Mouse (Mus musculus): ENCODE data around the gene Aim2. TPM values are rescaled to one million over a fixed set of nuclear protein-coding genes. Genes with fewer than 3 reads are reported as not detected.
"Not testable (repeated sequence)": the region's sequence is repeated elsewhere in the genome, so short reads cannot be mapped to it uniquely, and the experiment has no call there.

The Aim2 gene
- total RNA-seq (2021), result 1 to 10 TPM in 1 of 2 experiments, under 1 TPM in 1; 0.91 to 1.2 TPM
- long read RNA-seq, experiment 1, result 0 reads
- long read RNA-seq, experiment 2, result 0 reads

GRCm38 (mm10) chr1:173350372-173350957, at the start of gene Aim2:
Gene Aim2, plus strand, starts transcription at chr1:173350879.
- no peak for DNase-seq
- intact Hi-C loops (cut with DNase I), result no loop called here

GRCm38 (mm10) chr1:173302795-173303194, 47.9 kb upstream of the Aim2 start:
- intact Hi-C loops (cut with DNase I); DNase-seq: not testable (repeated sequence)

GRCm38 (mm10) chr1:173313535-173314050, 37.1 kb upstream of the Aim2 start:
- DNase-seq; intact Hi-C loops (cut with DNase I): not testable (repeated sequence)

- intact Hi-C loops (cut with DNase I), result no loop called here
- no peak for DNase-seq
Observed at GRCm38 (mm10) chr1:173315725-173316124, 35.0 kb upstream of the Aim2 start.

GRCm38 (mm10) chr1:173317925-173318477, 32.7 kb upstream of the Aim2 start:
- no peak for DNase-seq
- intact Hi-C loops (cut with DNase I), result no loop called here

GRCm38 (mm10) chr1:173321593-173322248, 29.0 kb upstream of the Aim2 start:
- no peak for DNase-seq
- intact Hi-C loops (cut with DNase I), result loop anchor here (5.0 kb wide), 2 partner anchors 56 to 76 kb away; no protein-coding TSS in a partner anchor

- intact Hi-C loops (cut with DNase I), result loop anchor here (5.0 kb wide), 2 partner anchors 55 to 75 kb away; no protein-coding TSS in a partner anchor
- DNase-seq, result no peak
Observed at GRCm38 (mm10) chr1:173322249-173322627, 28.4 kb upstream of the Aim2 start.

- DNase-seq, result peak; percentile 33 to 43
- intact Hi-C loops (cut with DNase I), result loop anchor here (5.0 kb wide), 2 partner anchors 53 to 73 kb away; no protein-coding TSS in a partner anchor
Observed at GRCm38 (mm10) chr1:173323839-173324585, 26.7 kb upstream of the Aim2 start.

GRCm38 (mm10) chr1:173324961-173325360, 25.7 kb upstream of the Aim2 start:
- no peak for DNase-seq
- intact Hi-C loops (cut with DNase I), result loop anchor here (5.0 kb wide), 2 partner anchors 52 to 72 kb away; no protein-coding TSS in a partner anchor

- intact Hi-C loops (cut with DNase I), result no loop called here
- no peak for DNase-seq
Observed at GRCm38 (mm10) chr1:173325395-173325794, 25.3 kb upstream of the Aim2 start.

- no peak for DNase-seq
- intact Hi-C loops (cut with DNase I), result no loop called here
Observed at GRCm38 (mm10) chr1:173326552-173326951, 24.1 kb upstream of the Aim2 start.

GRCm38 (mm10) chr1:173328446-173328845, 22.2 kb upstream of the Aim2 start:
- intact Hi-C loops (cut with DNase I), result no loop called here
- DNase-seq, result no peak

GRCm38 (mm10) chr1:173329185-173329584, 21.5 kb upstream of the Aim2 start:
- no peak for DNase-seq
- intact Hi-C loops (cut with DNase I), result no loop called here

- intact Hi-C loops (cut with DNase I), result no loop called here
- DNase-seq, result no peak
Observed at GRCm38 (mm10) chr1:173329743-173330142, 20.9 kb upstream of the Aim2 start.

- intact Hi-C loops (cut with DNase I), result no loop called here
- no peak for DNase-seq
Observed at GRCm38 (mm10) chr1:173332418-173332817, 18.3 kb upstream of the Aim2 start.

GRCm38 (mm10) chr1:173333312-173334253, 17.1 kb upstream of the Aim2 start, which contains the start of gene Ackr1:
Gene Ackr1, minus strand, starts transcription at chr1:173333750.
- DNase-seq, result no peak
- intact Hi-C loops (cut with DNase I), result no loop called here

GRCm38 (mm10) chr1:173335903-173336302, 14.8 kb upstream of the Aim2 start:
- intact Hi-C loops (cut with DNase I), result no loop called here
- no peak for DNase-seq

- DNase-seq, result no peak
- intact Hi-C loops (cut with DNase I), result no loop called here
Observed at GRCm38 (mm10) chr1:173337008-173337407, 13.7 kb upstream of the Aim2 start.

- peak; percentile 44 to 69 for DNase-seq
- intact Hi-C loops (cut with DNase I), result loop anchor here (1.0 to 2.0 kb wide), 2 partner anchors 37 to 59 kb away; no protein-coding TSS in a partner anchor
Observed at GRCm38 (mm10) chr1:173339543-173339942, 11.1 kb upstream of the Aim2 start.
